Mouse (Mus musculus) C2C12 (cell line): ENCODE data around the gene Bmf. TPM values are rescaled to one million over a fixed set of nuclear protein-coding genes. Genes with fewer than 3 reads are reported as not detected.

ENCODE experiments used
- H3K27me3 ChIP-seq: one replicate; pipeline ENCODE4 v1.6.1; 2011; ENCODE audit not compliant: control insufficient read depth, insufficient read depth, insufficient read length
- H3K36me3 ChIP-seq: one replicate; pipeline ENCODE4 v1.6.1; 2011; ENCODE audit not compliant: control insufficient read depth, insufficient read depth
- H3K4me3 ChIP-seq: one replicate; pipeline ENCODE4 v1.5.1; 2011; ENCODE audit warnings: mild to moderate bottlenecking, control low read depth; ENCODE audit not compliant: poor library complexity, insufficient read depth, severe bottlenecking
- H3K79me2 ChIP-seq: one replicate; pipeline ENCODE4 v1.6.1; 2011; ENCODE audit not compliant: control insufficient read depth, insufficient read depth
- H3K79me3 ChIP-seq: one replicate; pipeline ENCODE4 v1.6.1; 2011; ENCODE audit warnings: low read depth, control low read depth
- H3ac ChIP-seq: one replicate; pipeline ENCODE3; 2011; ENCODE audit warnings: low read depth; ENCODE audit not compliant: control insufficient read depth, insufficient read length
- CEBPB ChIP-seq: IDR thresholded peaks from one replicate; pipeline ENCODE4 v1.6.1; 2011; ENCODE audit warnings: low read depth, mild to moderate bottlenecking, control low read depth, moderate library complexity
- CTCF ChIP-seq: IDR thresholded peaks from one replicate; pipeline ENCODE4 v1.5.1; 2011; ENCODE audit not compliant: control insufficient read depth, insufficient read depth, insufficient read length
- FOSL1 ChIP-seq: IDR thresholded peaks from one replicate; pipeline ENCODE4 v1.8.0; 2011; ENCODE audit warnings: mild to moderate bottlenecking, low read length; ENCODE audit not compliant: poor library complexity, insufficient read depth, severe bottlenecking
- MAX ChIP-seq: IDR thresholded peaks from one replicate; pipeline ENCODE4 v1.6.1; 2011; ENCODE audit warnings: mild to moderate bottlenecking, control low read depth
- MYOD1 ChIP-seq: IDR thresholded peaks from one replicate; pipeline ENCODE4 v1.6.1; 2011; ENCODE audit warnings: low read depth; ENCODE audit not compliant: control insufficient read depth, insufficient read length
- MYOG ChIP-seq: IDR thresholded peaks from one replicate; pipeline ENCODE4 v1.6.1; 2011; ENCODE audit not compliant: control insufficient read depth, insufficient read length; ENCODE audit errors: extremely low read depth
- USF1 ChIP-seq: IDR thresholded peaks from one replicate; pipeline ENCODE4 v1.6.1; 2011; ENCODE audit warnings: low read depth, mild to moderate bottlenecking, control low read depth, moderate library complexity
- polyA plus RNA-seq: library from polyadenylated mRNA; unstranded; fragments of >200 nt; fragmentation: generic; extraction: Trizol; gene quantifications from one replicate; pipeline ENCODE4 v1.2.1, GENCODE M21; 2012; ENCODE audit warnings: missing spikeins

Gene Bmf
- polyA plus RNA-seq, 1 experiment = 0.42 TPM

DNA sequence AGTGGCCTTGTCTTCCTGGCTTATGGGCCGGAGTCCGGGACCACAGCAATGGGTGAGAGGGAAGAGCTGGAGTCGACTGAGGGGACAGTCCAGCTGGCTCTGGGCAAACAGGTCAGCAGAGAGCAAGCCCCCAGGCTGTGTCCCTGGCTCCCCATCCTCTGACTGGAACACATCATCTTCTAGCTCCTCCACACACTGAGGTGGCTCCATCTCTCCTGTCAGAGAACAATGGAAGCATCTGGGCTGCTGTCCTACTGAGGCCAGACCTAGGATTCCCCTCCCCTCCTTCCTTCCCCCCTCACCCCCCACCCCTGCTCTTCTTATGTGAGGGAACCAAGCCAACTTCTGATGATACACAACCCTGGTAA lies 2.7 kb downstream of the Bmf start:
- no peak overlapping the region for H3ac ChIP-seq
- H3K4me3 ChIP-seq = no peak overlapping the region
- H3K36me3 ChIP-seq = no peaks in the 10 kb centered on the region
- no peaks in the 10 kb centered on the region for H3K79me3 ChIP-seq
- no peaks in the 10 kb centered on the region for H3K27me3 ChIP-seq
- no peaks in the 10 kb centered on the region for H3K79me2 ChIP-seq
- TF ChIP-seq CTCF = no peak
- TF ChIP-seq CEBPB = no peak
- TF ChIP-seq USF1 = no peak
- no peak for TF ChIP-seq MYOD1
- TF ChIP-seq MYOG = no peak
- TF ChIP-seq MAX = no peak
- TF ChIP-seq FOSL1 = no peak

DNA sequence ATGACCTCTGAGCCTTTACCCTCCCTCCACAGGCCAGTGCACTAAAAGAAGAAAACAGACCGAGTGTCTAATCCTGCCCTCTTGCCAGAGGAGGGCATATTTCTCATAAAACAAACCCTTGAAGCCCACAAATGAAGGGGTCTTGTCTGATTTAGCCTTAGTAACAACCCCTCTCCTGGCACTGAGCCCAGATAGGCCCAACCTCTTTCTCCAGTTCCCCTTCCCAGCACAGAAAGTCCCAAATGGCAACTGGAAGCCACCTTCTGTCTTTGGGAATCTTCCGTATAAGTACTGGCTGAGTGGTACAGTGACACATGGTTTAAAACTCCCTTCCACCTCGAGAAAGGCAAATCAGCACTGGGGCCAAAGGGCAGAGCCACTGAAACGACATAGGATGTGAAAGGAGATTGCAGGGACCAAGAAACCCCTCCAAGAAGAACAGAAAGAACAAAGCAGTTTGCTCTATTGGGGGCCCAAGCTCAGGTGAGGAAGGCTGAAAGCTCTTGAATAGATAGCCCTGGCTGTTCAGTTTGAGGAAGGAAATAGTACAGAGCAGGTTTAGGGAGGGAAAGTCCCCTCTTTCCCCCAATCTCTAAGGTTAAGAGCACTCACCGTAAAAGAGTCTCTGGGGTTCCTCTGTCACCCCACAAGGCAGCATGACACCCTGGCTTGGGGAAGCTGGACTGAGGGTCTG lies 3.2 kb downstream of the Bmf start:
- H3K27me3 ChIP-seq = no peaks in the 10 kb centered on the region
- H3K36me3 ChIP-seq = no peaks in the 10 kb centered on the region
- TF ChIP-seq MYOG = no peak
- no peak for TF ChIP-seq MAX
- TF ChIP-seq FOSL1 = no peak
- TF ChIP-seq CTCF = no peak
- TF ChIP-seq USF1 = no peak
- TF ChIP-seq CEBPB = no peak
- no peak for TF ChIP-seq MYOD1
- no peak overlapping the region for H3K4me3 ChIP-seq
- peak overlapping the region; percentile 37 for H3ac ChIP-seq
- no peaks in the 10 kb centered on the region for H3K79me3 ChIP-seq
- no peaks in the 10 kb centered on the region for H3K79me2 ChIP-seq

DNA sequence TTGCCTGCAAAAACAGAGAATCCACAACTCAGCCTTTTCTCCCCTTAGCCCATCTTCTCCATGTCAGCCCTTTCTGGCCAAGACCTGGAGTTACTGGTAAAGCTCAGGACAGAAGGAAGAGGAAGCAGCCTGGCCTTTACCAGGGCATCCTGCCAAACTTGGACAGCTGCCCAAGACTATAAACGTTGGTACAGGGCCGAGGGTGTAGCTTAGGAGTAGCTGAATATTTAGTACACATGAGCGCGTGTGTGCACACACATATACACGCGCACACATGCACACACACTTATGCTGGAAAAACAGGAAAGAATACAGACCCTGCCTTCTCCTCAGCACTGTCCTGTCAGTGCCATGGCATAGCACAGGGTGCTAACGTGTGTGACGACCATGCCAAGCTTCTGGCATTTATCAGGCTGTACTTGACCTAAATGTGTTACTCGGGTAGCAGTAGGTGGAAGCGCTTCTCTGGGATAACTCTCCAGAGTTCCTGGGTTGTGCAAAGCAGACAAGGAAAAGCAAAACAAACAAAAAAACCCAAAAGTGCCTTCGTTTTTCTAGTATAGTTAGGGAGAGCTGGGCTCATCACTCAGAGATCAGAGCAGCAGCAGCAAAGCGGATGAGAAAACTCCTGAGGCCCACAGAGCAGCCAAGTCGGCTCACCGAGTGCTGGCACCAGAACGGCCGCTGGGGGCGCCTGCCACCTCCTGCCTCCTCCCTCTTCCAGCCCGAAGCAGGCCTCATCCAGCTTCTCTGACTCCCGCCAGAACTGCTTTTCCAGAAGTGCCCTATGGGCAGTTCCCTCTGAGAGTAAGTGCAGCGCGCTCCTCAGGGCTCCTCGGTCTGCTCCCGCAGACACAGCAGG lies 4.0 kb downstream of the Bmf start:
- H3ac ChIP-seq = peak overlapping the region; percentile 37
- no peaks in the 10 kb centered on the region for H3K79me3 ChIP-seq
- no peaks in the 10 kb centered on the region for H3K79me2 ChIP-seq
- H3K4me3 ChIP-seq = no peak overlapping the region
- no peak for TF ChIP-seq USF1
- TF ChIP-seq CTCF = peak; percentile 91
- no peaks in the 10 kb centered on the region for H3K36me3 ChIP-seq
- no peaks in the 10 kb centered on the region for H3K27me3 ChIP-seq

- TF ChIP-seq CEBPB (no peak), MAX (peak; percentile 68), FOSL1 (no peak), USF1 (no peak), MYOD1 (no peak)
- no peaks in the 10 kb centered on the region for H3K36me3 ChIP-seq
Observed at GRCm38 (mm10) chr2:118543893-118544799, 5.3 kb downstream of the Bmf start.

DNA sequence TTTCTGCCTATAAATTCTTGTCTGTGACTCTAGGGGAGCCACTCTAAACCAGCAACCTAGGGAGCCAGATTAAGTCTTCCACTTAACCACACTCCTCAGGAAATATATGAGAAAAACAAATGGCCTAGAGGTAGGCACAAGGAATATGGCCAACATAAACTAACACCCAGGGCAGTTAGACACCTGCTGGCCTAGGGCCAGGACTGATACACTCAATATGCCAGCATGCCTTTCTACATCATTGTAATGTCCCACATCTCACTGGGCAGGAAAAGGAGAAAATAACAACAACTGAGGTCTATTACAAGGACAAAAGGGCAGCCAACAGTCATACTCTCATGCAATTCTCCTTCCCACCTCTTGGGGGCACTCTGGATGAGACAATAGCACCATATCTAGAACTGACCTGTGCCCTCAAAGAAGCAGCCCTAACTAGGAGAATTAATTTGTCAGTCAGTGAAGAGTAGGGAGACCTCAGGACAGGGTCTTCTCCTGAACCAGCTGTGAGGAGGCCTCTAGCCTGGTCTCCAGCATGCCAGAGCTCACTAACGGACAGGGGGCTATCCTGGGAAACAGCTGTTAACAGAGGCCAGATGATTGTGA lies 6.4 kb downstream of the Bmf start:
- no peak for TF ChIP-seq FOSL1
- no peak for TF ChIP-seq CTCF
- no peak for TF ChIP-seq MAX
- TF ChIP-seq USF1 = no peak
- TF ChIP-seq MYOD1 = no peak
- TF ChIP-seq CEBPB = no peak
- TF ChIP-seq MYOG = no peak
- no peaks in the 10 kb centered on the region for H3K79me3 ChIP-seq
- H3K27me3 ChIP-seq = no peaks in the 10 kb centered on the region
- no peak overlapping the region for H3ac ChIP-seq
- no peaks in the 10 kb centered on the region for H3K79me2 ChIP-seq
- H3K4me3 ChIP-seq = no peak overlapping the region
- H3K36me3 ChIP-seq = no peaks in the 10 kb centered on the region

More at GRCm38 (mm10) chr2:118543893-118544799, 5.3 kb downstream of the Bmf start:
- peak overlapping the region; percentile 52 for H3ac ChIP-seq
- H3K79me2 ChIP-seq = no peaks in the 10 kb centered on the region
- H3K4me3 ChIP-seq = no peak overlapping the region
- no peaks in the 10 kb centered on the region for H3K27me3 ChIP-seq
- H3K79me3 ChIP-seq = no peaks in the 10 kb centered on the region
